Mouse (Mus musculus) monocyte, adult 2 months (primary cell): ENCODE data around the gene Tle6.
A peak's percentile ranks its signal among the peaks of the same experiment; 100 is the strongest.
"Not testable (repeated sequence)": the region's sequence is repeated elsewhere in the genome, so short reads cannot be mapped to it uniquely, and the experiment has no call there.

Source experiments
- DNase-seq, 2 experiments: peaks; one replicate each; pipeline ENCODE4 v3.0.0; 2022; ENCODE audit warnings: low spot score in 2 of 2, low read depth in 1 of 2

Tle6 gene

DNA sequence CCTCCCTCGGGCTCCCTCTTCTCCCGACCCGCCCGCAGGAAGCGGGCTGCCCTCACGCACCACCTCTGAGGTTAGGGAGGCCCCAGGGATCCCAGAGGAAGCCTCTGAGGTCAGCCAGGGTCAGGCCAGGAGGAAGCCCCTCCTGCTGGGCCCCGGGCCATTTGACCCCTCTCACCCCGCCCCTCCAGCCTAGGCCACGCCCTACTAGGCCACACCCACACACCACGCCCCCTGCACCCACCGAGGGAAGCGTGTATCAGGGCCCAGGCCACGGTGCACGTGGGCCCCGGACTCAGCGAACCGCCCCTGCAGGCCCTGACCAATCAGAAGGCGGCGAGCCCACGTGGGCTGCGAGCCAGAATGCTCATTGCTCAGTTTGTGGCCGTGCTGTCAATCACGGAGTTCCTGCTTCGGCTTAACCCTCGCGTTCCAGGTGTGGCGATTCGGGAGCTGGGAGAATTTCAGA lies at the start of gene Tle6:
Gene Tle6, minus strand, starts transcription at position 336 of the 466 bp plus-strand sequence.
- DNase-seq, result peak; percentile 74 to 75

DNA sequence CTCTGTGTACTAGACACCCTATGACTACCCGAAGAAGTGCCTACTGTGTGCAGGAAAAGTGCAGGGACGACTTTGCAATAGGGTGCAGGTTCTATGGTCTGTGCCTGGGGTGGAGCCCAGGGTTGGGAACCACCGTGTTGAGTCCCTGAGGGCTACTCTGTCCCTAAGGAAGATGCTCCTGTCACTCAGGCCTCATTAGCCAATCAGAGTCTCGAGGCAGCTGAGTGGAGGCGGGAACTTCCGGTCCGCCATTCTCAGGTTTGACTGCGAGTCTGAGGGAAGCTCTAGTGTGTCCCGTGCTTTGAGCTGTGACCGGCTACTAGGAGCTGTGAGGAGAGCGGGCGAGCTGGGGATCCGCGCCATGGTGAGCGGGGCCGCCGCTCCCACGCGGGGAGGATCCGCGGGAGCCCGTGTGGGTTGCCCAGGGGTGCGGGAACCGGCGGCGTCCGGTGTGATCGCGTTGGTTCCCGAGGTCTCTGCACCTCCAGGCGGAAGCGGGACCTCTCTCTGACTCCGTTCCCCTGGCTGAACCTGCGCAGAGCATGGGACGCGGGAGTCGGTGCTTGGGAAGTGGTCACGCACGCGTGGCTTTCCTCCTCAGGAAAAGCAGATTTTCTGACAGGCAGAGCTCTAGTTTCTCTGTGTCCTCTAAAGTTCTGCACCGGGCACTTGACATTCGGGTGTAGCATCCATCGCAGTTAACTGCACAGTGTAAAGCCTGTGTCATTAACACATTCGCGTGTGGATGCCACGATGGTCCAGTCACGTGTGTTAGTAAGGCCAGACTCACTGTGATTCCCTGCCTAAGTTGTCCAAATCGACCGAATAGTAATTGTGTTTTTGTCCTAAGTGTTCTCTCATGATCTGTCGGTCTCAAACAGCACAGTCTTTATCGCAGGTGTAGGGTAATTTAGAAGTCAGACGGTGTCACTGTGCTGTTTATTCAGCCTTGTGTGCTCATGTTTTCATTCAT lies 48.2 kb upstream of the Tle6 start, which contains the start of gene Gm10778:
Gene Gm10778, plus strand, starts transcription at position 257 of the 973 bp plus-strand sequence.
- peak; percentile 58 to 69 for DNase-seq

DNA sequence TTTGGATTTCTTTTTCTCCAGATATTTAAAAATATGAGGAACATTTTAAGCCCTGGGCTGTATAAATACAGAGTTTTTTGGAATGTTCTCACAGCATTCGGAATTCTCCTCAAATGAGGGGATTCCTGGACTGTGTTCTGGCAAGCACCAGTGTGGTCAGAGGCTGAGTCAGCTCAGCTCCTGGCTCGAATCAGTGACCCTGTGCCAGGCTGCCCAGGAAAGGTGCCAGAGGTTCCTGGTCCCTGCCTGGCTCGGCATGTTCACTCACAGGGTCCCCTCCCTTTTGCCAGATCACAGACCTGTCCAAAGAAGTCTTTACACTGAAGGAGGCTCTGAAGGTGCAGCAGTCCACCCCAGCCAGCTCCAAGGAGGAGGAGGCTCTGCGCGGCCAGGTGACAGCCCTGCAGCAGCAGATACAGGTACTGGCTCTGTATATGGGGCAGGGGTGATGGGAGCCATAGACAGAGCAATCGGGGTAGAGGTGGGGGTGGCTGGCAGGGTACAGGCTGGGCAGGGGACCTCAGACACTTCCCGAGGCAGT lies 45.2 kb upstream of the Tle6 start:
- DNase-seq, result no peak

DNA sequence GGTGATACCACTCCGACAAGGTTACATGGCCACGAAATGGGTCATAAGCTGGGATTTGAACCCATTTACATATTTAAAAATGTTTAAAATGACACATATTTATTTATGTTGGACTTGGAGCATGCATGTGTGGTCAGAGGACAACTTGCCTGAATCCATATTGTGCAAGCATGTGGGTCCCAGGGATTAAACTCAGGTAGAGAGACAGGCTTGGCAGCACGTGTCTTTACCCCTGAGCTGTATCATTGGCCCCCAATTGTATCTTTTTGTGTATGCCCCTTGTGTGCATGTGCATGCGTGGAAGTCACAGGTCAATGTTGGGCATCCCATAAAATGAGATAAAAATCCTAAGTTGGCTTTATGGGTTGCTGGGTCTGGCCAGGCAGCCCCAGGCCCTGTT lies 44.5 kb upstream of the Tle6 start:
- no peak for DNase-seq

DNA sequence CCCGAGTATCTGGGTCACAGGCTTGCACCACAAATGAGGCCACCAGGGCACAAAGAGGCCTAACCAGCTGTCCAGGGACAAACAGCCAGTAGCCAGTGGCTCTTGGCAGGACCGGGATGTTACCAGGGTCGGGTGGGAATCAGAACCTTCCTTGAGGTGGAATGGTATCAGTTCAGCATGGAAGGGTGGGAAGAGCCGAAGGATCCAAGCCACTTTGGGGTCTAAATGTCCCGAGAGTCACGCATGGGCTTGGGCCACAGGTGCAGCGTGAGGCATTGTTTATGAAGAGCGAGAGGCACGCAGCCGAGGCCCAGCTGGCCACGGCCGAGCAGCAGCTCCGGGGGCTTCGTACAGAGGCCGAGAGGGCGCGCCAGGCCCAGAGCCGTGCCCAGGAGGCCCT lies 43.8 kb upstream of the Tle6 start:
- no peak for DNase-seq

DNA sequence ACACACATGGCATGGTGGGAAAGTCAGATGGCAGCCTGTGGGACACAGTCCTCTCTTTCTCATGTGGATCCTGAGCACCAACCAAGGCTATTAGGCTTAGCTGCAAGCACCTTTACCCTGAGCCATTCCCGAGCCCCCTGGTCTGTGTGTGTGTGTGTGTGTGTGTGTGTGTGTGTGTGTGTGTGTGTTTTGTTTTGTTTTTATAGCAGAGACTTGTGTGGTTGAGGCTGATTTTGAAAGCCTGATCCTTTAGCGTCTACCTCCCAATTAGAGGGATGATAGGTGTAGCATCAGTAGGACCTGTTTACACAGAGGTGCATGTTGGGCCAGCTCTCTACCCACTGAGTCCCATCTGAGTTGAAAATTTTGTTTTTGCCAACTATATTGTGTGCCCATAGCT lies 43.3 kb upstream of the Tle6 start:
- no peak for DNase-seq

DNA sequence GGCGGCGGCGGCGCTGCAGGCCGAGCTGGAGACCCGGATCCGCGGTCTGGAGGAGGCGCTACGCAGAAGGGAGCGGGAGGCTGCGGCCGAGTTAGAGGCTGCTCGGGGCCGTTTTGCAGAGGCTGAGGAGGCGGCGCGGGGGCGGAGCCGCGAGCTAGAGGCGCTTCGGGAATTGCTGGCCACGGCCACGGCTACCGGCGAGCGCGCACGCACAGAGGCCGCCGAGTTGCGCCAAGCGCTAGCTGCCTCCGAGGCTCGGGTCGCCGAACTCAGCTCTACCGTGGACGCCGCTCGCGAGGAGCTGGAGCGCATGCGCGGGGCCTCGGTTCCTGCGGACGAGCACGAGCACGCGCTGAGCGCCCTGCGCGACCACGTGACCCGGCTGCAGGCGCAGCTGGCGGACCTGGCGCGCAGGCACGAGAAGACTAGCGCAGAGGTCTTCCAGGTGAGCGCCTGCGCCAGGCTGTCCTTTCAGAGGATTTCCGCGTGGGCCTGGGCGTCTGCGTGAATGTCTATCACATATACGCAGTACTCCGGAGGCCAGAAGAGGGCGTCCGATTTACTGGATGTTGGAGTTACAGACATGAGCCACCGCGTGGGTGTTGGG lies 42.7 kb upstream of the Tle6 start:
- peak; percentile 79 to 83 for DNase-seq

DNA sequence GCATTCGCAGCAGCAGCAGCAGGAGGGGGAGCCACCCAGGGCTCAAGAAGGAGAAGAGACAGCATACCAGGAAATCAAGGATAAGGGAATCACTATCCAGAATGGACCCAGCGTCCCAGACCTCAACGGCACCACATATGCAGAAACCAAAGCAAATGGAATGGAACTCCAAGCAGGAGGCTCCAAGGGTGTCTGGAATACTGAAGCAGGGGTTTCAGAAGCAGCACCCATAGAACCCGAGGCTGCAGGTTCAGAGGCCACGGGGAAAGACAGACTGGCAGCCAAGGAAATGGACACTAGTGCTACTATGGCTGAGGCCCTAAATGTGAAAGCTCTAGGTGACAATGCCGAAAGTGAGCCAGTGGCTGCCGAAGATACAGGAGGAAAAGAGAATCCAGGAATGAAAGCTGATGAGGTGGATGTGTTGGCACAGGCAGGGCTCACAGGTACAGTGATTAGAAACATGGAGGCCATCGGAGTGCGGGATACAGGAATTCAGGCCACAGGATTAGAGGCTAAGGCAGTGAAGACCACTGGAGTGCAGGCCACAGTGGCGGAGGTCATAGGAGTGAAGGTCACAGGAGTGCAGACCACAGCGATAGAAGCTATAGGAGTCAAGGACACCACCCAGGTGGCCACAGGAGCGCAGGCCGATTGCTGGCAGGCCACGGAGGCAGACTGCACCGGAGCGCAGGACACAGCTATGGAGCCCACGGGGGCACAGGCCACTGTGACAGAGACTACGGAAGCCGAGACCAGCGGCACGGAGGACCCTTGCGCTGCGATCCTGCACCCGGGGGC lies 42.0 kb upstream of the Tle6 start:
- no peak for DNase-seq

DNA sequence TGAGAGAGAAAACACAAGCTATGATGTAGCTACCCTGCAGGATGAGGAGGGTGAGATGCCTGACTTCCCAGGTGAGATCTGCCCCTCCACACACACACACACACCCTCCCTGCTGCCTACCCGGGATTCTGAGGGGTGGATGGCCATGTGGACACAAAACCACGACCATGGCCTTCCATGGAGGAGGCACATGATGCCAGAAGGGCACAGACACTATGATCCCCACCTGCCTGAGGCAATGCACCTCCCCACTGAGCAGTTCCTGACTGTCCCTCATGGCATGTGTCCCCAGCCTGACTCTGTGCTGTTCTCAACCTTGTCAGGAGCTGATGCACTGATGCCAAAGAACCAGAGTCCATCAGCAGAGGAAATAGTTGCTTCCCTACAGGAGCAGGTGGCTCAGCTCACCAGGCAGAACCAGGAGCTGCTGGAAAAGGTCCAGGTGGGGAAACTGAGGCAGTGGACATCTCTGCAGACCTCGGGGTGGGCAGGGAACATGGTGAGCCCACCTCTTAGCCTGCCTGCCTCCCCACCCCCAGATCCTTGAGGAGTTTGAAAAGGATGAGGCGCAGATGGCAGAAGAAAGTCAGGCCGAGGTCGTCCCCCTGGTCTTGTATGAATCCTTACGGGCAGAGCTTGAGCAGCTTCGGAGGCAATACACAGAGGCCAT lies 41.2 kb upstream of the Tle6 start:
- no peak for DNase-seq

DNA sequence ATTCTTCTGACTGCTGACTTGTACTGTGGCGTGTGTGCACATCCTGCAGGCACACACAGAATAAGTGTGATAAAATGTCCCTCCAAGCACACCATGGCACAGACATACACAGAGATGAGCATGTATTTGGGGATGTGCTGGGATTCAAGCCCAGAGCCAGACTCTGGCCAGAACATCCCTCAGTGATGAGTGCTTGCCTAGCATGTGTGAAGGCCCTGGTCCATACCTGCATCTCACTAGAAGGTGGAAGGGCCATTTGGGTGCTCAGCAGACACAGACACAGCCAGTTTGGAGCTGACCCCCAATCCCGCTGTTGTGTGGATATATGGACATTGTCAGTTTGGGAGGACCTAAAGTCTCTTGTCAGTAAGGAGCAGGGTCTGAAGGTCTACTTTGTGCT lies 40.7 kb upstream of the Tle6 start:
- no peak for DNase-seq

DNA sequence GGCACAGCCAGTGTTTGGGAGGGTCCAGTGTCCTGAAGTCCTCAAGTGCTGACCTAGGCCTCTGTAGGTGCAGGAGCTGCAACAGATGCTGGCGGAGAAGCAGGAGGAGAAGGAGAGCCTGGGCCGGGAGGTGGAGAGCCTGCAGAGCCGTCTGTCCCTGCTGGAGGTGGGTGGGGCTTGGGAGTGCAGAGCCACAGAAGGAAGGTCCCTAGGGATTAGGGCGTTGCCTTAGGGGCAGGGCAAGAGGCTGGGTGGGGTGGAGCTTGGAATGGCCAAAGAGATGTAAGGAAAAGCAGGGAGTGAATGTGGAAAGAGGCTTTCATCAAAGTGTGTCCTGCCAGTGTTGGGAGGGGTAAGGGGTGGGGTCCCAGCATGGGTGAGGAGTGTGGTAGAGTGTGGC lies 40.0 kb upstream of the Tle6 start:
- DNase-seq, result not testable (repeated sequence)

DNA sequence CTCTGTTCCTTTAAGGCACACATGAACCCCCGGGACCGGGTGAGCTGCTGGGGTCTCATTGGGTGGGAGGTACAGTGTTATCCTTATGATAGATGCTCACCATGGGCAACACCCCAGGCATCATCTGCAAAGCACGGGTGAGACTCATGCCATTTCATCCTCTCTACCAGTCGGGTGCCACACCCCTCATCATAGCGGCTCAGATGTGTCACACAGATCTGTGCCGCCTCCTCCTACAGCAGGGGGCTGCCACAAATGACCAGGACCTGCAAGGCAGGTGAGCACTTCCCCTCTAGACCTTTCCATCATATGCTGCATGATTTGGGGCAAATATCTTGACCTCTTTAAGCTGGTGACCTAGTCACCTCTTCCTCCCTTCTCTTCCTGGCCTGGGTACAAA lies 37.2 kb upstream of the Tle6 start:
- no peak for DNase-seq

DNA sequence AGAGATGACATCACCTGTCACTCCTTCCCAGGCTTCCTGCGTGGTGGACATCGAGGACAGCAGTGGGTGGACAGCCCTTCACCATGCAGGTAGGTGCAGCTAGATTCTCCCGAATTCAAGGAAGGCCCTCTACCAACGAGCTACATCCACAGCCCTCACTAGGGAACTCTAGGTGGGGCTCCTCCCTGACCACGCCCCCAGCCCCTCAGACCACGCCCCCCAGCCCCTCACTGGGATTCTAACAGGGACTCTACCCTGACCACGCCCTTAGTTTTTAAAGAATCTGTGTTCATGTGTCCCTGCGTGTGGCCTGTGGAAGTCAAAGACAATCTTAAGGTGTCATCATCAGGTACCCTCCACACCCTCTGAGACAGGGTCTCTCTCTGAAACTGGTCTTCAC lies 35.5 kb upstream of the Tle6 start:
- DNase-seq, result no peak

DNA sequence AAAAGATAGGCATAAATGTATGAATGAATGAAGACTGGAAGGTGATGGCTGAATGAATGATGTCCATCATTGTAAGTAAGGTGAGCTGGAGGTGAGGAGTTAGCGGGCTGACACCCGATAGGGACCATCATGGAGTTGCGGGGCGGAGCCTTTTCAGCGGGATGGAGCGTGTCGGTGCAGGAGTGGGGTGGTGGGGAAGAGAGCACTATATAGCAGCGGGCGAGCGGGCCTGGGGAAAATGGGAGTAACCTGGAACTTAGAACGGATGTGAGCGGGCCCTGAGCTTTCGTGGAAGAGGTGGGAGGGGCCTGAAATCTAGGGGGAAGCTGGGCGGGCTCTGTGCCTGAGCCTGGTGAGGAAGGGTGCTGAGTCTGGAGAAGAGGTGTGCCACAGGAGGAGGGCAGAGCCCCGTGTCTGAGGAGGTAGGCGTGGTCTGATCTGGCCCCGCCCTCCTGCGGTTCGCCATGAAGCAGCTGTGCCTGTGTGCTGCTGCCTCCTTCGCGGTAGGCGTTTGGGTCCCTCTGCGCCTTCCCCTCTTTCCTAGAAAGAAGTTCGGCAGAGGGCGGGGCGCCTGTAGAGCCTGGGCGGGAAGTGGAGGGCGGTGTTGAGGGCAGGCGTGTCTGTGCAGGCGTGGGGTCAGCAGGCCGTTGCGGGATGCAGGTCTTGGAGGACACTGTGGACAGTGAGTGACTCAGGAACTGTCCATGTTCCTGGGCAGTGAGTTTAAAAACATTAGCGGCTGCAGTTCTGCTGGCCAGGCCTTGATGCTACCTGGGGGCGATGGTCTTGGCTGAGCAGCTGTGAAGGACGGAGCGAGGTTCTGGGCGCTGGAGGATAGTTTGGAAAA lies 32.6 kb upstream of the Tle6 start:
- DNase-seq, result peak; percentile 46 to 47

DNA sequence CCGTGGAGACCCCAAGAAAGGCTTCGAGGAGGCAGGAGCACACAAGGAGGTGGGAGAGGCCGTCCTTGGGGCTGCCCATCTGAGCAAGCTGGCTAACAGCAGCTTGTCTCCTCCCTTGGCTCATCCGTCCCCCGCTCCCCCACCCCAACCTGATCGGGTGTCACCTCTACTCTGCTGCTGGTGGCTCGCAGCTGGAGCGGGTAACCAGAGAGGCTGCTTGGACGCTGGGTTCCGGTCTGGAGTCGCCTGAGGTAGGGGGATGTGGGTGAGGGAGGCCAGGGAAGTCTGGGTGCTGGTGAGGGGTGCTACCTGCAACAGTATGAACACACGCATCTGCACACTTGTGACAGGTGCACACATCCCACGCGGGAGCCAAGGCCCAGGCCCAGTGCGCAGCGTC lies 27.5 kb upstream of the Tle6 start, which contains the start of gene Ankrd24:
Gene Ankrd24, plus strand, starts transcription at position 151 of the 400 bp plus-strand sequence.
- DNase-seq, result no peak

DNA sequence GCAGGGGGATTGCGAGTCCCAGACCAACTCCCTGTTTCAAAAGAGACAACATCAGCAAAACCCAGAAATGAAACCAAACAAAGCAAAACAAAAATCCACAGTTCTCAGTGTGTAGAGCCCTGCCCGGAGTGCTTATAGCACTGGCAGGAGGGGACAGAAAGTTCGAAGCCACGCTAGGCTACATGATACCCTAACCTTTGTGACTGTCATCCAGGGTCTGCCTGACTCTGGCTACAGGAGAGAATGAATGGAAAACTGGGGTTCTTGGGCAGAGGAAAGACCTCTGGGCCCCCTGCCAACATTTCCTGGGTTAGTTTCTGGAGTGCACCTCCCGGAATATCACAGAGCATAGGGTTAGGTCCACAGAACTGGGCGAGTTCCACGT lies 27.0 kb upstream of the Tle6 start:
- no peak for DNase-seq

DNA sequence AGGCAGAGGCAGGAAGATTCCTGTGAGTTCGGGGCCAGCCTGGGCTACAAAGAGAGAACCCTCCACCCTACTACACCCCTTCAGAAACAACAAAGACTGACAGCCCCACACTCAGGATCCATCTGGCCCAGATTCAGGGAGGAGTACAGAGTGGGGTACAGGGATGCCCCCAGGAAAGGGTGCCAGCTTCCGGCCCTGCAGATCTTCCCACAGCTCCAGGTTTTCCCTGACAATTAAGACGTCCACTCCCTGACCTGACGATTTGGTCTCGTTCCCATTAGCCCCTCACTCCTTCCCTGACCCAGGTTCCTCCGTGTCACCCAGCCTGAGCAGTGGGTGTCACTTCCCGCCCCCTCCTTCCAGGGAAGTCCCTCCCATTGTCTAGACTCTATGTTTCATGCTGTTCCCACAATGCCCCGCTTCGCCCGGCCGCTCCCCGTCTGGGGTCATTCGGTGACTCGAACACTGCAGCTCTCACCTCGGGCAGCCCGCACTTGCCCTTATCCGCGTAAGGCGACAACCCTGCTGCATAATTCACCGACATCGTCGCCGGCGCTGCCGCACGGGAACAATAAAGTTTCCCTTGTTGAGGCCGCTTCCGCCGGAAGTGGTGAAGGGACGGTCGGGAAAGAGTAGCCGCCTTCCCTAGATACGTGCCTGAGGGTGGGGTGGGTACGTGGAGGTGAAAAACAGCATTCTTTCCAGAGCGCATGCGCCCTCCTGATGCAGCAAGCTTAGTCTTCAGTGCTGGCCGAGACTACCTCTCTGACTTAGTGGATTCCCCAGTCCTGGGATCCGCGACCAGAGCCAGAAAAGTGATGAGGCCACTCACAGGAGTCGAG lies 26.3 kb upstream of the Tle6 start, which contains the start of gene Sirt6:
Gene Sirt6, minus strand, starts transcription at position 804 of the 842 bp plus-strand sequence.
- peak; percentile 76 to 80 for DNase-seq

DNA sequence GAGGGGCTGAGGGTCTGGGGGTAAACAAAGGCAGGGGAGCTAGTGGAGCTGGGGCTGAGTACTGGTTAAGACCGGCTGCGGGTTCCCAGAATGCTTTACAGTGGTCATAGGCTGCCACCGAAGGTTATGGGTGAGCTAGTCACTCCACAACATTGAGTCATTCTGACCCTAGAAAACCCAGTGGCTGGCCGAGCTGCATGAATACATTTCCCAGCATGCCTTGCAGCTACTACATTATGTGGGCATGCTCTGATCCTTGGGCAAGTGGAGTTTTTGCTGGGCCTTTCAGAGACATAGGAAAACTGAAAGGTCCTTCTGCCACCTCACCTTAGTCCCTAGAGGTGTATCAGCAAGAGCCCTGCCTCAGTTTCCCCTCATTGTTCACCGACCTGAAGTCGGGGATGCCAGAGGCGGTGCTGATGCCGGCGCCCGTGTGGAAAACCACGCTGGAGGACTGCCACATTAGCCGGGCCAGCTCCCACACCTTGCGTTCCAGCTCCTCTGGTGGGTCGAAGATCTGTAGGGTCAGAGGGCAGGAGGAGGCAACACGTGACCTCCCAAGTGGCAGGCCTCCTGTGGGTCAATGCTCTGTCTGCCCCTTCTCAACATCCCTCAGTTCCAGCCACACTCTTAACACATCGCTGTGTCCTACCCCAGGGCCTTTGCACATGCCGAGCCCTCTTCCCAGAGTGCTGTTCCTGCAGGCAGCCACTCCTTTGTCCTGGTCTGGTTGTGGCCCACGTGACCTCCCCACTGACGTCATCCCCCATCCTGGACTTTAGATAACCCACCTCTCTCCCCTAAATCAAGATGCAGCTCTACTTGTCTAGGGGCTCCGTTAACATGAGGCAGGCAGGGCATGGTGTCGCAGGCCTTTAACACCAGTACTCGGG lies 25.5 kb upstream of the Tle6 start:
- DNase-seq, result no peak
